Mouse (Mus musculus): Measurements from ENCODE around the gene Nt5c1a. TPM values are rescaled to one million over a fixed set of nuclear protein-coding genes. Genes with fewer than 3 reads are reported as not detected.

Gene Nt5c1a
- polyA plus RNA-seq, 1 experiment from 2014 or later, result not detected

DNA sequence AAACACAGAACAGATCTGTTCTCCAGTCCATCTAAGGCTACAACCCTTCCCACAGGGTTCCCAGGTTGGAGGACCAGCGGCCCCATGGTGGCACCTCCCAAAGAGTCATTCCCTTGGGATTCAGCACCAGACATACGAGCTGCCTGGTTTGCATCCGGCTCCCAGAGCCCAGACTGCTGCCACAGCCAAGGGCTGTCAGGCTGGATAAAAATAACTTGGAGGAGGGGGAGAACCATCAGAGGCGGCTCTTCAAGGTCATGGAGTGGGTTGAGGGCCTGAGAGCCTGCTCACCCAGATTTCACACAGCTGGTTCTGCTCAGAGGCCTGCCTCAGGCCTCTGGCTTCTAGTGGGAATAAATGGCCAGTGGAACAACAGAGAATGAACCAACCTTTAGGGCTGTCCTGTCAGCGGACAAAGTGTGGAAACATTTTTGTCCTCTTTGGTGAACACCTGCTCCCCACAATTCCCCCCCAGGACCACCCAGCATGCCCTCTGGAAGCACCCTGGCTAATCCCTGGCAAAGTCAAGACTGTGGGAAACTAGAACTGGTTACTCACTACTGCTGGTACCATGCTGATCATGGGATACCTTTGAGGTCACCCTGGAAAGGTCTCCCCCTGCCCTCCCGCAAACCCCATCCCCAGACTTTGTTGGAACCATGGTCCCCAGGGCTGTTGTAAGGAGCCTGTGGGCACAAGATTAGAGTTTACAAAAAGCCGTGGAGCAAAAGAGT is 46.0 kb downstream of the Nt5c1a start:
- DNase-seq (ENCODE audit: low spot score), result no peak

- DNase-seq (ENCODE audit: low spot score), result no peak
Measured at GRCm38 (mm10) chr4:123248971-123249567, 47.8 kb downstream of the Nt5c1a start.

GRCm38 (mm10) chr4:123252214-123252613 is 50.9 kb downstream of the Nt5c1a start:
- DNase-seq (ENCODE audit: low spot score), result no peak

GRCm38 (mm10) chr4:123254617-123255016 is 53.3 kb downstream of the Nt5c1a start:
- peak; percentile 71 for DNase-seq (ENCODE audit: low spot score)

- peak; percentile 41 for DNase-seq (ENCODE audit: low spot score)
Measured at GRCm38 (mm10) chr4:123260071-123260746, 58.9 kb downstream of the Nt5c1a start.

- no peak for DNase-seq (ENCODE audit: low spot score)
Measured at GRCm38 (mm10) chr4:123261721-123262401, 60.6 kb downstream of the Nt5c1a start, which contains the start of gene Pabpc4. Pabpc4 (plus strand) TSS chr4:123262351.

Other genes starting within 250 kb of the Nt5c1a start
- 2.4 and 2.7 TPM in 2 replicates for gene Mfsd2a, start 240.3 kb upstream of the Nt5c1a start, polyA plus RNA-seq (2015; fragmentation: Nextera tagmentation; extraction: Ambion mirVana)
- gene Mycl, start 205.9 kb upstream of the Nt5c1a start, polyA plus RNA-seq (2015; fragmentation: Nextera tagmentation; extraction: Ambion mirVana), result 1.2 and 1.6 TPM in 2 replicates
- gene Trit1, start 184.9 kb upstream of the Nt5c1a start, polyA plus RNA-seq (2015; fragmentation: Nextera tagmentation; extraction: Ambion mirVana), result 16.4 and 18.6 TPM in 2 replicates
- gene Bmp8b, start 96.3 kb upstream of the Nt5c1a start, polyA plus RNA-seq (2015; fragmentation: Nextera tagmentation; extraction: Ambion mirVana), result 0.12 and 0.17 TPM in 2 replicates
- gene Oxct2b, start 85.2 kb upstream of the Nt5c1a start, polyA plus RNA-seq (2015; fragmentation: Nextera tagmentation; extraction: Ambion mirVana), result 0.09 TPM in 1 of 2 replicates, not detected in the other
- gene Ppie, start 61.6 kb upstream of the Nt5c1a start, polyA plus RNA-seq (2015; fragmentation: Nextera tagmentation; extraction: Ambion mirVana), result 92.1 and 105 TPM in 2 replicates
- 0.30 and 0.41 TPM in 2 replicates for gene Hpcal4, start 18.3 kb upstream of the Nt5c1a start, polyA plus RNA-seq (2015; fragmentation: Nextera tagmentation; extraction: Ambion mirVana)
- gene Heyl, start 32.1 kb downstream of the Nt5c1a start, polyA plus RNA-seq (2015; fragmentation: Nextera tagmentation; extraction: Ambion mirVana), result 2.3 and 3.7 TPM in 2 replicates
- gene Pabpc4, start 60.8 kb downstream of the Nt5c1a start, polyA plus RNA-seq (2015; fragmentation: Nextera tagmentation; extraction: Ambion mirVana), result 26.1 and 26.4 TPM in 2 replicates
- not detected in 2 replicates for gene Oxct2a, start 122.1 kb downstream of the Nt5c1a start, polyA plus RNA-seq (2015; fragmentation: Nextera tagmentation; extraction: Ambion mirVana)
- 0.18 and 0.23 TPM in 2 replicates for gene Bmp8a, start 141.7 kb downstream of the Nt5c1a start, polyA plus RNA-seq (2015; fragmentation: Nextera tagmentation; extraction: Ambion mirVana)

Data from thymus, postnatal 0 days (tissue).